Mouse (Mus musculus): ENCODE measurements around the gene Gm49721.

Gene Gm49721

GRCm38 (mm10) chr17:7069561-7070240 is 91.0 kb downstream of the Gm49721 start:
- in situ Hi-C loops (cut with MboI, MseI) = loop anchor here (10.0 to 25.0 kb wide), 2 partner anchors 107 to 985 kb away; partner anchors contain the start of genes Rnaset2b and Tagap1

GRCm38 (mm10) chr17:7074494-7074893 is 95.8 kb downstream of the Gm49721 start:
- in situ Hi-C loops (cut with MboI, MseI) = loop anchor here (10.0 to 25.0 kb wide), 2 partner anchors 112 to 980 kb away; partner anchors contain the start of genes Rnaset2b and Tagap1

GRCm38 (mm10) chr17:7075519-7075918 is 96.8 kb downstream of the Gm49721 start:
- in situ Hi-C loops (cut with MboI, MseI) = loop anchor here (10.0 kb wide), 1 partner anchor 979 kb away; no protein-coding TSS in a partner anchor

- in situ Hi-C loops (cut with MboI, MseI) = loop anchor here (10.0 kb wide), 1 partner anchor 975 kb away; no protein-coding TSS in a partner anchor
These were observed 100.9 kb downstream of the Gm49721 start for GRCm38 (mm10) chr17:7079558-7079957.

- in situ Hi-C loops (cut with MboI, MseI) = loop anchor here (10.0 kb wide), 1 partner anchor 780 kb away; no protein-coding TSS in a partner anchor
These were observed 105.8 kb downstream of the Gm49721 start for GRCm38 (mm10) chr17:7084523-7084922.

- in situ Hi-C loops (cut with MboI, MseI) = loop anchor here (10.0 kb wide), 1 partner anchor 779 kb away; no protein-coding TSS in a partner anchor
These were observed 106.9 kb downstream of the Gm49721 start for GRCm38 (mm10) chr17:7085469-7086168.

- in situ Hi-C loops (cut with MboI, MseI) = loop anchor here (10.0 kb wide), 1 partner anchor 778 kb away; no protein-coding TSS in a partner anchor
These were observed 108.1 kb downstream of the Gm49721 start for GRCm38 (mm10) chr17:7086836-7087235.
